Mouse (Mus musculus): Measurements from ENCODE around the gene Hdgfl2. TPM values are rescaled to one million over a fixed set of nuclear protein-coding genes. Genes with fewer than 3 reads are reported as not detected.

The Hdgfl2 gene
- polyA plus RNA-seq, 1 experiment: 109 TPM

DNA sequence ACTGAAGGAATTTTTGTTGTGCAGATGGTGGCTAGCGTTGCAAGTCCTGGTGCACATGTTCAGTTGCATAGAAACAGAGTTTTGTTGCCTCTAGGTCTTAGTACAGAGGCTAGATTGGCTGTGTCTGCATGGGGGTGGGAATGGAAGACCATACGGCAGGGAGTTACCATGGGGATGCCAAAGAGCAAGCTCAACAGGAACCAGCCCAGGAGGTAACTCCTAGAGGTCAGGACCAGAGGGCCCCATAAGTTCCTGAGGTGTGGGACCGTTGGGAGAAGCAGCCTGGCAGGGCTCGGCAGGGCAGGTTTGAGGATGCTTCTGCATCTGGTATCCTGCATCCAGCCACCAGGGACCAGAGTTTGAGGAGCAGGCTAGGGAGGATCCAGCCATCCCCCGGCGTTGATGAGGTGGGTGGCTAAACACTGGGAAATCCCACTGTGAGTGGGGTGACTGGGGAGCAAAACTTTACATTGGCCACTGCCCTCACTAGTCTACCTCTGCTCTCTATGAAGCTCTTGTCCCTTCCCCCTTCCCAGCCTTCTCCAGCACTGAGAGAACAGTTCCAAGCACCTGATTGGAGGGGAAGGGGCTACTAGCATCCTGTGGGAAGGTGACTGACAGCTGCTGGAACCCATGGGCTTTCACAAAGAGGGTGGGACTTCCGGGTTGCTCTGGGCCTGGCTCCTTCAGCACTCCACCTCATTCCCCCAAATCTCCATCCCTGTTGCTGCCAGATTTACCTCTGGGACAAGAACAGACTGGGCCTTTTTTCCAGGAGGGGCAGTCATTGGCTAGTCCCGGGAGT is 1.5 kb downstream of the Hdgfl2 start:
- Histone ChIP-seq H3K4me1 (ENCODE audit: control insufficient read depth, insufficient read depth, low read length) (peaks cover 6% of the 10 kb centered on the region; the same call in 1 of the 2 replicates), H3K27me3 (ENCODE audit: control insufficient read depth, insufficient read depth, low read length) (no peaks in the 10 kb centered on the region), H3K4me3 (replicated peaks; ENCODE audit: insufficient read depth, low read depth, low read length) (peak overlapping the region; percentile 32), H3K27ac (ENCODE audit: insufficient read depth, low read length) (no peak overlapping the region)
- TF ChIP-seq CTCF (IDR thresholded peaks at IDR 0.05; ENCODE audit: borderline replicate concordance, insufficient read depth, low read depth, low read length) (no peak), POLR2A (IDR thresholded peaks at IDR 0.05; ENCODE audit: borderline replicate concordance, insufficient read depth, low read length) (no peak)
- WGBS: 6% methylated on average over 8 of the region's 8 CpGs
- DNase-seq: peak in 1 of 2 experiments; percentile 36

DNA sequence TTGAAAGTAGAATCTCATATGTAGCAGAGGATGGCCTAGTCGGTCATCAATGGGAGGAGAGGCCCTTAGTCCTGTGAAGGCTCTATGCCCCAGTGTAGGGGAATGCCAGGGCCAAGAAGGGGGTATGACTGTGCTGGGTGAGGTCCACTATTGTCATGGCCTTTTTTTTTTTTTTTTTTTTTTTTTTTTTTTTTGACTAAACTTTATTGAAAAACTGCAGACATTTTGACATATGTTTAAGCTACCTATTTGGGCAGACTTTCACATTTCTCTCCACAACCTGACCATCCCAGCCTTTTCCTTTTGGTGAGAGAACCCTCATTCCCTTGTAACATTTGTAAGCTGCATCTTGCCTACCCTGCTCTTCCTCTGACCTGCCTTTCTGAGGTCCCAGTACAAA is 12.9 kb downstream of the Hdgfl2 start:
- H3K27me3 ChIP-seq (ENCODE audit: control insufficient read depth, insufficient read depth, low read length): no peaks in the 10 kb centered on the region
- no peak for DNase-seq
- no peak overlapping the region for H3K4me3 ChIP-seq (replicated peaks; ENCODE audit: insufficient read depth, low read depth, low read length)
- H3K4me1 ChIP-seq (ENCODE audit: control insufficient read depth, insufficient read depth, low read length): no peaks in the 10 kb centered on the region
- H3K27ac ChIP-seq (ENCODE audit: insufficient read depth, low read length): no peak overlapping the region
- TF ChIP-seq POLR2A (IDR thresholded peaks at IDR 0.05; ENCODE audit: borderline replicate concordance, insufficient read depth, low read length) (no peak), CTCF (IDR thresholded peaks at IDR 0.05; ENCODE audit: borderline replicate concordance, insufficient read depth, low read depth, low read length) (no peak)
- WGBS: 92% methylated on average over 1 of the region's 1 CpGs

DNA sequence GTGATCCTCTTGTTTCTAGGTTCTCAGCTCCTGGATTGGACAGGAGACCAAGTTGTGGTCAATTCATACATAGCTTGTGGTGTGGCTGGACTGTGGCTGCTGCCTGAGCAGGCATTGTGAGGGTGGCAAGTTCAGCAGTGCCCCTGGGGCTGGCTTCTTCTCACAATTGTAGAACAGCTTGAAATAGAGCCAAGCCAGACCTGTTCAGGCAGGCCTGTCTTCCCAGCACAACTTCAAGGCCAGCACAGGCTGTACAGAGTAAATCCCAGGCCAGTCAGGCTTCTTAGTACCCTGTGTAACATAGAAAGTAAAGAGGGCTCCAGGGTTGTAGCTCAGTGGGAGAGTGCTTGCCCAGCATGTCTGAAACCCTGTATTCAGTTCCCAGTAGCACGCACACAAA is 13.4 kb downstream of the Hdgfl2 start:
- WGBS: 91% methylated on average over 1 of the region's 1 CpGs
- H3K27ac ChIP-seq (ENCODE audit: insufficient read depth, low read length): no peak overlapping the region
- DNase-seq: no peak
- H3K27me3 ChIP-seq (ENCODE audit: control insufficient read depth, insufficient read depth, low read length): no peaks in the 10 kb centered on the region
- no peak overlapping the region for H3K4me3 ChIP-seq (replicated peaks; ENCODE audit: insufficient read depth, low read depth, low read length)
- H3K4me1 ChIP-seq (ENCODE audit: control insufficient read depth, insufficient read depth, low read length): no peaks in the 10 kb centered on the region
- TF ChIP-seq CTCF (IDR thresholded peaks at IDR 0.05; ENCODE audit: borderline replicate concordance, insufficient read depth, low read depth, low read length): no peak
- TF ChIP-seq POLR2A (IDR thresholded peaks at IDR 0.05; ENCODE audit: borderline replicate concordance, insufficient read depth, low read length): no peak

DNA sequence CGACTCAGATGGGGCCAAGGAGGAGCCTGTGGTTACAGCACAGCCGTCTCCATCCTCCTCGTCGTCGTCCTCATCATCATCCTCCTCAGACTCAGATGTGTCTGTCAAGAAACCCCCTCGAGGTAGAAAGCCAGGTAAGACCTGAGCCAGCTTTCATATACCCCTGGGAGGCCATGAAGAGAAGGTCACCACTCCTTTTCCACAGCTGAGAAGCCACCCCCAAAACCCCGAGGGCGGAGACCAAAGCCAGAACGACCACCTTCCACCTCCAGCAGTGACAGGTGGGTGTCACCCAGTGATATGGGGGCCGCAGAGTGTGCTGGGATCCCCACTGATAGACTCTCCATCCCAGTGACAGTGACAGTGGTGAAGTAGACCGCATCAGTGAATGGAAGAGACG is 17.4 kb downstream of the Hdgfl2 start:
- Histone ChIP-seq H3K4me1 (ENCODE audit: control insufficient read depth, insufficient read depth, low read length) (no peaks in the 10 kb centered on the region), H3K27me3 (ENCODE audit: control insufficient read depth, insufficient read depth, low read length) (no peaks in the 10 kb centered on the region), H3K27ac (ENCODE audit: insufficient read depth, low read length) (no peak overlapping the region), H3K4me3 (replicated peaks; ENCODE audit: insufficient read depth, low read depth, low read length) (no peak overlapping the region)
- no peak for TF ChIP-seq POLR2A (IDR thresholded peaks at IDR 0.05; ENCODE audit: borderline replicate concordance, insufficient read depth, low read length)
- no peak for TF ChIP-seq CTCF (IDR thresholded peaks at IDR 0.05; ENCODE audit: borderline replicate concordance, insufficient read depth, low read depth, low read length)
- 90% methylated on average over 12 of the region's 12 CpGs for WGBS
- DNase-seq: no peak

DNA sequence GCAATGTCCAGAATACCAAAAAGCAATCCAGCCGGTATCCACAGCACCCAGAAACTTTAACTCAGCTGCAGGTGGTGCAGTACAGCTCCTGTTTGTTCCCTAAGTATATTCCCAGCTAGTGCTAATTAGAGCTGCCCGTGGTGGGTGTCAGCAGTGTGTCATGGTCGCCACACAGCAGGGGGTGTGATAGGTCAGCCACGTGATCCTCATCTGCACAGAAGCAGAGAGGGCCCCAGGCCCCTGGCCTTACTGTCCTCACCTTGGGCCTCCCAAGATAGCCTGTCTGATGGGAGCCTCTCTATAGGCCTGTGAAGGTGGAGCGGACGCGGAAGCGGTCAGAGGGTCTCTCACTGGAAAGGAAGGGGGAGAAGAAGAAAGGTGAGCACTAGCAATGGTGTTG is 18.7 kb downstream of the Hdgfl2 start:
- H3K4me1 ChIP-seq (ENCODE audit: control insufficient read depth, insufficient read depth, low read length): no peaks in the 10 kb centered on the region
- no peak overlapping the region for H3K27ac ChIP-seq (ENCODE audit: insufficient read depth, low read length)
- no peak overlapping the region for H3K4me3 ChIP-seq (replicated peaks; ENCODE audit: insufficient read depth, low read depth, low read length)
- TF ChIP-seq POLR2A (IDR thresholded peaks at IDR 0.05; ENCODE audit: borderline replicate concordance, insufficient read depth, low read length): no peak
- TF ChIP-seq CTCF (IDR thresholded peaks at IDR 0.05; ENCODE audit: borderline replicate concordance, insufficient read depth, low read depth, low read length): no peak
- DNase-seq: no peak
- H3K27me3 ChIP-seq (ENCODE audit: control insufficient read depth, insufficient read depth, low read length): no peaks in the 10 kb centered on the region
- 82% methylated on average over 8 of the region's 8 CpGs for WGBS

DNA sequence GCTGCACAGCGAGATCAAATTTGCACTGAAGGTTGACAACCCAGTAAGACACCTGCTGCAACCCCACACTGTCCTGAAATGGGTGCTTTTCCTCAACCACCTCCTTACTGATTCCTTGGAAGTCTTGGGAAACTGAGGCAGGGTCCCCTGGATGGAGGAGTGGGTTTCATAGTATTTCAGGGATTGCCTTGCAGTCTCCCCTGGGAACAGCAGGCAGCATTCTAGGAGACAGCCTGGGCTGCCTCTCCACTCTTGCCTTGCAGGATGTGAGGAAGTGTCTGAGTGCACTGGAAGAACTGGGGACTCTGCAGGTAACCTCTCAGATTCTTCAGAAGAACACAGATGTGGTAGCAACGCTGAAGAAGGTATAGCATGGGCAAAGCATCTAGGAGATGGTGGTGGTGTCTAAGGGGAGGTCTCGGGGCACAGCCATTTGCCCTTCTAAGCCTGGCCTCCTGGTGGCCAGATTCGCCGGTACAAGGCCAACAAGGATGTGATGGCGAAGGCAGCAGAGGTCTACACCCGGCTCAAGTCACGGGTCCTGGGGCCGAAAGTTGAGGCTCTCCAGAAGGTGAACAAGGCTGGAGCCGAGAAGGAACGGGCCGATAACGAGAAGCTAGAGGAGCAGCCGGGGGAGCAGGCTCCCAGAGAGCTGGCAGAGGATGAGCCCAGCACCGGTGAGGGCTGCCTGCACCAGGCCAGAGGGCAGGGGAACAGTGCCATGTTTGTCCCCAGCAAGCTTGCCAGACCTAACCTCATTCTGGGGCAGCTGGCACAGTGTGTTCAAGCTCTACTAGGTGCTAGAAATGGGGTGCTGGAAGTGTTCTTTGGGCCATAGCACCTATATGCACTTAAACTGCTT is 19.5 kb downstream of the Hdgfl2 start:
- Histone ChIP-seq H3K4me1 (ENCODE audit: control insufficient read depth, insufficient read depth, low read length) (no peaks in the 10 kb centered on the region), H3K27ac (ENCODE audit: insufficient read depth, low read length) (no peak overlapping the region), H3K4me3 (replicated peaks; ENCODE audit: insufficient read depth, low read depth, low read length) (no peak overlapping the region), H3K27me3 (ENCODE audit: control insufficient read depth, insufficient read depth, low read length) (no peaks in the 10 kb centered on the region)
- no peak for DNase-seq
- 85% methylated on average over 15 of the region's 15 CpGs for WGBS
- TF ChIP-seq CTCF (IDR thresholded peaks at IDR 0.05; ENCODE audit: borderline replicate concordance, insufficient read depth, low read depth, low read length) (no peak), POLR2A (IDR thresholded peaks at IDR 0.05; ENCODE audit: borderline replicate concordance, insufficient read depth, low read length) (no peak)

DNA sequence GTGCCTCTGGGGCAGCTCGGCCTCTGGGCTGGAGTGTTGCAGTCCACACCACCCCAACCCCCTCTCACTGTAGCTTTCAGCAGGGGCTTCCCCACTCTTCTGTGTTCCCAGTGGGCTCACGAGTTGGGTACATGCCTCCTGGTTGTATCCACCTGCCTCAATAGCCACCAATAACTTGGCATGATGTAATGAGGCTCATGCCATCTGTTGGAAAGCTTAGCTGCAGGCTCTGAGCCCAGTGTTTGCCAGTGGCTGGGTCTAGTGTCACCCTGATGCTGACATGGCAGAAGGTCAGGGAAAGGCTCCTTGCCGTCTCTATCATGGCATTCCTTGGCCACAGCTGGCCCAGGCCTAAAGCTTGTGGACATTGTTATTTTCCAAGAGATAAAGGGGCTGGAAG is 21.4 kb downstream of the Hdgfl2 start:
- DNase-seq: no peak
- H3K27me3 ChIP-seq (ENCODE audit: control insufficient read depth, insufficient read depth, low read length): no peaks in the 10 kb centered on the region
- H3K27ac ChIP-seq (ENCODE audit: insufficient read depth, low read length): no peak overlapping the region
- 44% methylated on average over 3 of the region's 3 CpGs for WGBS
- no peaks in the 10 kb centered on the region for H3K4me1 ChIP-seq (ENCODE audit: control insufficient read depth, insufficient read depth, low read length)
- no peak overlapping the region for H3K4me3 ChIP-seq (replicated peaks; ENCODE audit: insufficient read depth, low read depth, low read length)
- TF ChIP-seq CTCF (IDR thresholded peaks at IDR 0.05; ENCODE audit: borderline replicate concordance, insufficient read depth, low read depth, low read length): no peak
- no peak for TF ChIP-seq POLR2A (IDR thresholded peaks at IDR 0.05; ENCODE audit: borderline replicate concordance, insufficient read depth, low read length)
